In genomic region chr12:119333376-119333775, GRCm38 (mm10) we compare ENCODE assay signal across 17 mouse cellular contexts. TPM values are rescaled to one million over a fixed set of nuclear protein-coding genes. Genes with fewer than 3 reads are reported as not detected.
DNase-seq lines count a peak whose midpoint lies in the region; ATAC-seq lines count a peak whose summit lies in the region.
"Had no signal": no experiment of that assay in that cellular context is flagged by ENCODE, and none has a peak within 500 bp of the region (broad histone marks: within the 10 kb centered on the region; RNA-seq: fewer than 3 reads in every experiment).

No protein-coding gene starts in this region.

- H3K27me3 ChIP-seq in neural tube, embryonic 11.5 days (ENCODE audit: control insufficient read depth, insufficient read depth, low read length), result no peaks in the 10 kb centered on the region
- H3K27me3 ChIP-seq: intestine, embryonic 15.5 days; liver, embryonic 15.5 days; neural tube, embryonic 13.5 days had no signal

- no peak overlapping the region for H3K9ac ChIP-seq in neural tube, embryonic 11.5 days (ENCODE audit: low read length)
- H3K9ac ChIP-seq: intestine, embryonic 15.5 days; liver, embryonic 15.5 days; neural tube, embryonic 13.5 days had no signal

- no peaks in the 10 kb centered on the region for H3K4me1 ChIP-seq in neural tube, embryonic 11.5 days (ENCODE audit: control insufficient read depth, insufficient read depth, low read length)
- H3K4me1 ChIP-seq: intestine, embryonic 15.5 days; liver, embryonic 15.5 days had no signal

- H3K9me3 ChIP-seq in neural tube, embryonic 11.5 days (ENCODE audit: control insufficient read depth, low read length), result no peaks in the 10 kb centered on the region
- H3K9me3 ChIP-seq: intestine, embryonic 15.5 days; liver, embryonic 15.5 days; neural tube, embryonic 13.5 days had no signal

- no peak overlapping the region for H3K4me2 ChIP-seq in neural tube, embryonic 11.5 days (ENCODE audit: low read depth)
- H3K4me2 ChIP-seq: intestine, embryonic 15.5 days; liver, embryonic 15.5 days; neural tube, embryonic 13.5 days had no signal

- H3K36me3 ChIP-seq in neural tube, embryonic 11.5 days (ENCODE audit: control insufficient read depth, insufficient read depth, low read length), result no peaks in the 10 kb centered on the region
- H3K36me3 ChIP-seq: intestine, embryonic 15.5 days; liver, embryonic 15.5 days; neural tube, embryonic 13.5 days had no signal

- DNase-seq in frontal cortex, postnatal 14 days (ENCODE audit: low spot score in 2 of 2), result no peak
- DNase-seq in neural tube, embryonic 11.5 days (ENCODE audit: low spot score), result no peak
- no peak for DNase-seq in neural tube, embryonic 10.5 days (ENCODE audit: extremely low spot score, low spot score)
- DNase-seq in mesoderm, embryonic 11.5 days (ENCODE audit: low read depth, low spot score), result peak; percentile 22
- DNase-seq in left cerebral cortex, adult 11 months (ENCODE audit: low spot score), result no peak
- DNase-seq in thymus, postnatal 4 days, result no peak
- DNase-seq in right cerebral cortex, adult 2 months (ENCODE audit: low spot score in 2 of 2), result no peak
- DNase-seq: cerebellum, adult 18-20 months; lung, postnatal 14 days; spleen, adult 18-20 months had no signal

- no peak overlapping the region for H3K4me3 ChIP-seq in neural tube, embryonic 11.5 days (ENCODE audit: low read depth, low read length)
- H3K4me3 ChIP-seq: erythroblast, embryonic 14.5 days; intestine, embryonic 15.5 days; left cerebral cortex, adult 2 months; liver, embryonic 15.5 days; neural tube, embryonic 13.5 days had no signal

- ATAC-seq in frontal cortex, adult (ENCODE audit: low TSS enrichment), result peak; percentile 34
- peak; percentile 63; the same call in 1 of the 2 replicates for ATAC-seq in neural tube, embryonic 11.5 days (ENCODE audit: insufficient read depth, low FRiP score, low TSS enrichment)
- ATAC-seq: intestine, embryonic 15.5 days had no signal

- H3K27ac ChIP-seq in neural tube, embryonic 11.5 days (ENCODE audit: low read depth, low read length), result no peak overlapping the region
- H3K27ac ChIP-seq: intestine, embryonic 15.5 days; left cerebral cortex, adult 2 months; liver, embryonic 15.5 days; neural tube, embryonic 13.5 days; stomach, postnatal 0 days had no signal

RNA-seq across cellular contexts. Expression of gene Macc1, which starts 19.3 kb away (rescaled TPM):
- 0.08 and 0.20 TPM in 2 replicates for polyA plus RNA-seq in neural tube, embryonic 11.5 days (2014; fragmentation: Nextera tagmentation; extraction: Ambion mirVana)
- polyA plus RNA-seq: erythroblast, embryonic 14.5 days; neural tube, embryonic 13.5 days had no signal
